ENCODE assay signal across 12 mouse cellular contexts in genomic region chr6:125312171-125312570, GRCm38 (mm10). TPM values are rescaled to one million over a fixed set of nuclear protein-coding genes. Genes with fewer than 3 reads are reported as not detected.
DNase-seq lines count a peak whose midpoint lies in the region; ATAC-seq and TF ChIP-seq lines count a peak whose summit lies in the region.
"Had no signal": no experiment of that assay in that cellular context is flagged by ENCODE, and none has a peak within 500 bp of the region (broad histone marks: within the 10 kb centered on the region; RNA-seq: fewer than 3 reads in every experiment).

No protein-coding gene starts in this region.

- no peak overlapping the region for H3K9ac ChIP-seq in forebrain, embryonic 16.5 days (replicated peaks; ENCODE audit: low read depth, low read length)
- H3K9ac ChIP-seq in forebrain, embryonic 14.5 days (ENCODE audit: low read length): no peak overlapping the region
- H3K9ac ChIP-seq in liver, adult 2 months (ENCODE audit: low read depth, low read length): peak overlapping the region; percentile 91
- peak overlapping the region; percentile 93 for H3K9ac ChIP-seq in intestine, embryonic 14.5 days (ENCODE audit: low read length)

- no peak for ATAC-seq in forebrain, embryonic 16.5 days
- no peak for ATAC-seq in forebrain, embryonic 14.5 days
- no peak for ATAC-seq in intestine, embryonic 14.5 days (replicated peaks; ENCODE audit: low FRiP score, low TSS enrichment, low read depth)

- H3K36me3 ChIP-seq in forebrain, embryonic 16.5 days (ENCODE audit: control insufficient read depth, insufficient read depth): no peaks in the 10 kb centered on the region
- H3K36me3 ChIP-seq in forebrain, embryonic 14.5 days (ENCODE audit: control insufficient read depth, insufficient read depth, low read length): no peaks in the 10 kb centered on the region
- H3K36me3 ChIP-seq in liver, adult 2 months (ENCODE audit: control insufficient read depth, insufficient read depth, low read length): peaks cover 13% of the 10 kb centered on the region; the same call in 1 of the 2 replicates
- peaks cover 36% of the 10 kb centered on the region for H3K36me3 ChIP-seq in intestine, embryonic 14.5 days (ENCODE audit: control insufficient read depth, insufficient read depth, low read length)
- peaks cover 15% of the 10 kb centered on the region for H3K36me3 ChIP-seq in myocyte (ENCODE audit: control insufficient read depth, insufficient read depth)

- no peaks in the 10 kb centered on the region for H3K9me3 ChIP-seq in forebrain, embryonic 16.5 days (ENCODE audit: control insufficient read depth, low read length)
- H3K9me3 ChIP-seq in forebrain, embryonic 14.5 days (replicated peaks; ENCODE audit: control insufficient read depth, low read length): no peaks in the 10 kb centered on the region
- no peaks in the 10 kb centered on the region for H3K9me3 ChIP-seq in intestine, embryonic 14.5 days (ENCODE audit: control insufficient read depth, low read length)

- peaks cover 11% of the 10 kb centered on the region for H3K4me1 ChIP-seq in forebrain, embryonic 16.5 days (replicated peaks; ENCODE audit: control insufficient read depth, insufficient read depth, low read length)
- H3K4me1 ChIP-seq in forebrain, embryonic 14.5 days (ENCODE audit: control insufficient read depth, insufficient read depth, low read length): peaks cover 7% of the 10 kb centered on the region
- H3K4me1 ChIP-seq in liver, adult 2 months (ENCODE audit: control insufficient read depth, insufficient read depth, low read length): peaks cover 29% of the 10 kb centered on the region
- peaks cover 30% of the 10 kb centered on the region for H3K4me1 ChIP-seq in intestine, embryonic 14.5 days (replicated peaks; ENCODE audit: control insufficient read depth, insufficient read depth, low read length)
- H3K4me1 ChIP-seq in cerebellum, adult 2 months (ENCODE audit: control insufficient read depth, insufficient read depth, low read length): peaks cover 8% of the 10 kb centered on the region; the same call in 1 of the 2 replicates

- H3ac ChIP-seq in myocyte (ENCODE audit: control insufficient read depth, insufficient read length): no peak overlapping the region

- peaks cover 11% of the 10 kb centered on the region; the same call in 1 of the 2 replicates for H3K79me2 ChIP-seq in liver, adult 2 months (ENCODE audit: control insufficient read depth, insufficient read depth, low read length)
- H3K79me2 ChIP-seq in myocyte (ENCODE audit: control insufficient read depth, insufficient read depth): peaks cover 11% of the 10 kb centered on the region

- no peak overlapping the region for H3K4me3 ChIP-seq in forebrain, embryonic 16.5 days (replicated peaks; ENCODE audit: low read length)
- no peak overlapping the region for H3K4me3 ChIP-seq in forebrain, embryonic 14.5 days (ENCODE audit: low read depth, low read length)
- peak overlapping the region; percentile 80; the same call in 1 of the 2 replicates for H3K4me3 ChIP-seq in liver, adult 2 months (ENCODE audit: insufficient read depth, low read depth, low read length)
- H3K4me3 ChIP-seq in intestine, embryonic 14.5 days (ENCODE audit: low read depth, low read length): peak overlapping the region; percentile 63; the same call in 1 of the 2 replicates
- peak overlapping the region; percentile 79 for H3K4me3 ChIP-seq in myocyte
- no peak overlapping the region for H3K4me3 ChIP-seq in cerebellum, adult 2 months (replicated peaks; ENCODE audit: insufficient read depth, low read depth, low read length)

- no peak for TF ChIP-seq CTCF in liver, adult 2 months (IDR thresholded peaks at IDR 0.05; ENCODE audit: low read depth, low read length)
- TF ChIP-seq CTCF in cerebellum, adult 2 months (IDR thresholded peaks at IDR 0.05; ENCODE audit: borderline replicate concordance, insufficient read depth, low read depth, low read length): no peak

- no peak overlapping the region for H3K27ac ChIP-seq in forebrain, embryonic 16.5 days (ENCODE audit: low read length)
- no peak overlapping the region for H3K27ac ChIP-seq in forebrain, embryonic 14.5 days (ENCODE audit: low read depth, low read length)
- H3K27ac ChIP-seq in liver, adult 2 months (replicated peaks; ENCODE audit: insufficient read depth, low read depth, low read length): peak overlapping the region; percentile 57
- no peak overlapping the region for H3K27ac ChIP-seq in intestine, embryonic 14.5 days (ENCODE audit: low read depth)
- no peak overlapping the region for H3K27ac ChIP-seq in cerebellum, adult 2 months (ENCODE audit: insufficient read depth, low read length)

- TF ChIP-seq POLR2A in liver, adult 2 months (IDR thresholded peaks at IDR 0.05; ENCODE audit: extremely low read depth, insufficient read depth, low read length): no peak
- no peak for TF ChIP-seq POLR2A in myocyte (IDR thresholded peaks at IDR 0.05; ENCODE audit: insufficient read length, low read depth)
- TF ChIP-seq POLR2A in cerebellum, adult 2 months (IDR thresholded peaks at IDR 0.05; ENCODE audit: borderline replicate concordance, insufficient read depth, low read length): no peak

- WGBS in forebrain, embryonic 16.5 days: 92% methylated on average over 9 of the region's 9 CpGs
- WGBS in forebrain, embryonic 14.5 days: 89% methylated on average over 9 of the region's 9 CpGs
- WGBS in liver, adult 2 months: 52% methylated on average over 9 of the region's 9 CpGs
- 85% methylated on average over 9 of the region's 9 CpGs for WGBS in intestine, embryonic 14.5 days
- WGBS in cerebellum, adult 2 months: 90% methylated on average over 9 of the region's 9 CpGs

- no peak for DNase-seq in forebrain, embryonic 14.5 days (ENCODE audit: low spot score)
- no peak for DNase-seq in liver, adult 2 months (ENCODE audit: extremely low read depth, low read depth, low spot score)
- DNase-seq in liver: no peak
- DNase-seq in intestine, embryonic 14.5 days (ENCODE audit: low spot score): no peak
- DNase-seq in frontal cortex, postnatal 10 days (ENCODE audit: low spot score in 2 of 2): no peak
- DNase-seq in cerebellum, adult 2 months: no peak
- DNase-seq: gastrocnemius, postnatal 10 days had no signal

- 0 out of 2 replicates have a peak, but pooled peaks cover 3% of the 10 kb centered on the region for H3K27me3 ChIP-seq in forebrain, embryonic 16.5 days (replicated peaks; ENCODE audit: control insufficient read depth, insufficient read depth, low read length)
- no peaks in the 10 kb centered on the region; the same call in 1 of the 2 replicates for H3K27me3 ChIP-seq in forebrain, embryonic 14.5 days (replicated peaks; ENCODE audit: control insufficient read depth, insufficient read depth, low read length)
- no peaks in the 10 kb centered on the region for H3K27me3 ChIP-seq in liver, adult 2 months (ENCODE audit: control insufficient read depth, insufficient read depth, low read length)
- no peaks in the 10 kb centered on the region for H3K27me3 ChIP-seq in intestine, embryonic 14.5 days (replicated peaks; ENCODE audit: control insufficient read depth, insufficient read depth, low read length)
- no peaks in the 10 kb centered on the region for H3K27me3 ChIP-seq in myocyte (ENCODE audit: control insufficient read depth, insufficient read depth, insufficient read length)
- H3K27me3 ChIP-seq in cerebellum, adult 2 months (ENCODE audit: control insufficient read depth, insufficient read depth, low read length): no peaks in the 10 kb centered on the region

- H3K4me2 ChIP-seq in forebrain, embryonic 16.5 days (ENCODE audit: low read length): peak overlapping the region; percentile 46; the same call in 1 of the 2 replicates
- no peak overlapping the region for H3K4me2 ChIP-seq in forebrain, embryonic 14.5 days (ENCODE audit: low read length)
- H3K4me2 ChIP-seq in intestine, embryonic 14.5 days (ENCODE audit: low read length): peak overlapping the region; percentile 86
- H3K4me2 ChIP-seq in myocyte (ENCODE audit: low read depth): peak overlapping the region; percentile 80

TF ChIP-seq in myocyte, 11 proteins besides CTCF, POLR2A, EP300 and RAD21 (continues in another document):
- no peak for TF ChIP-seq SRF (IDR thresholded peaks at IDR 0.05; ENCODE audit: control insufficient read depth, insufficient read length, low read depth)

RNA-seq across cellular contexts. Expression of gene Ltbr, which starts 1.5 kb away (rescaled TPM):
- polyA plus RNA-seq in forebrain, embryonic 16.5 days (2015; fragmentation: Nextera tagmentation; extraction: Ambion mirVana): 10.4 and 11.6 TPM in 2 replicates
- polyA plus RNA-seq in forebrain, embryonic 14.5 days (2014; fragmentation: Nextera tagmentation; extraction: Ambion mirVana): 10.8 and 12.9 TPM in 2 replicates
- total RNA-seq in liver, adult 2 months (2014; rRNA removed): 55.9 and 57.1 TPM in 2 replicates
- polyA plus RNA-seq in liver, adult 2 months (2012; rRNA removed): 102 and 106 TPM in 2 replicates
- polyA plus RNA-seq in intestine, embryonic 14.5 days (2014; fragmentation: Nextera tagmentation; extraction: Ambion mirVana): 67.4 and 67.8 TPM in 2 replicates
- 79.0 TPM for polyA plus RNA-seq in myocyte (2012; fragmentation: generic; extraction: Trizol)
- 12.1 and 12.5 TPM in 2 replicates for polyA plus RNA-seq in cerebellum, adult 2 months (2012; rRNA removed)

RNA-seq across cellular contexts. Expression of gene Scnn1a, which starts 8.3 kb away (rescaled TPM):
- polyA plus RNA-seq in forebrain, embryonic 16.5 days (2015; fragmentation: Nextera tagmentation; extraction: Ambion mirVana): 0.34 and 0.39 TPM in 2 replicates
- polyA plus RNA-seq in forebrain, embryonic 14.5 days (2014; fragmentation: Nextera tagmentation; extraction: Ambion mirVana): 0.29 and 0.37 TPM in 2 replicates
- total RNA-seq in liver, adult 2 months (2014; rRNA removed): 3.0 and 6.7 TPM in 2 replicates
- 16.5 and 24.8 TPM in 2 replicates for polyA plus RNA-seq in liver, adult 2 months (2012; rRNA removed)
- polyA plus RNA-seq in intestine, embryonic 14.5 days (2014; fragmentation: Nextera tagmentation; extraction: Ambion mirVana): 2.0 TPM in 2 replicates
- polyA plus RNA-seq in myocyte (2012; fragmentation: generic; extraction: Trizol): 0.20 TPM
- 0.67 and 0.74 TPM in 2 replicates for polyA plus RNA-seq in cerebellum, adult 2 months (2012; rRNA removed)

RNA-seq across cellular contexts. Expression of gene Tuba3a, which starts 26.3 kb away (rescaled TPM):
- polyA plus RNA-seq in forebrain, embryonic 16.5 days (2015; fragmentation: Nextera tagmentation; extraction: Ambion mirVana): not detected in 2 replicates
- 0.15 TPM in 1 of 2 replicates, not detected in the other for polyA plus RNA-seq in forebrain, embryonic 14.5 days (2014; fragmentation: Nextera tagmentation; extraction: Ambion mirVana)
- total RNA-seq in liver, adult 2 months (2014; rRNA removed): not detected in 2 replicates
- 0.12 TPM in 1 of 2 replicates, not detected in the other for polyA plus RNA-seq in liver, adult 2 months (2012; rRNA removed)
- polyA plus RNA-seq in intestine, embryonic 14.5 days (2014; fragmentation: Nextera tagmentation; extraction: Ambion mirVana): 0.12 TPM in 1 of 2 replicates, not detected in the other
- polyA plus RNA-seq in myocyte (2012; fragmentation: generic; extraction: Trizol): not detected
- not detected in 2 replicates for polyA plus RNA-seq in cerebellum, adult 2 months (2012; rRNA removed)
- total RNA-seq: adrenal gland, postnatal 4 days; gastrocnemius, postnatal 10 days; left cerebral cortex, postnatal 10 days had no signal
- polyA plus RNA-seq: cortical plate, adult 2 months had no signal

RNA-seq across cellular contexts. Expression of gene Tnfrsf1a, which starts 37.0 kb away (rescaled TPM):
- polyA plus RNA-seq in forebrain, embryonic 16.5 days (2015; fragmentation: Nextera tagmentation; extraction: Ambion mirVana): 13.2 and 18.2 TPM in 2 replicates
- polyA plus RNA-seq in forebrain, embryonic 14.5 days (2014; fragmentation: Nextera tagmentation; extraction: Ambion mirVana): 14.2 and 16.2 TPM in 2 replicates
- 21.0 and 28.6 TPM in 2 replicates for total RNA-seq in liver, adult 2 months (2014; rRNA removed)
- 89.3 and 110 TPM in 2 replicates for polyA plus RNA-seq in liver, adult 2 months (2012; rRNA removed)
- polyA plus RNA-seq in intestine, embryonic 14.5 days (2014; fragmentation: Nextera tagmentation; extraction: Ambion mirVana): 60.6 and 63.3 TPM in 2 replicates
- polyA plus RNA-seq in myocyte (2012; fragmentation: generic; extraction: Trizol): 84.5 TPM
- polyA plus RNA-seq in cerebellum, adult 2 months (2012; rRNA removed): 11.4 and 11.8 TPM in 2 replicates

Comparison
In these comparisons a context has a peak if more than half of its experiments do, and no peak if none do; other contexts are left out.
1. H3K4me3 ChIP-seq: peak in liver, adult 2 months (single experiment), intestine, embryonic 14.5 days (single experiment) and myocyte (single experiment); none in forebrain, embryonic 16.5 days (single experiment), forebrain, embryonic 14.5 days (single experiment) and cerebellum, adult 2 months (single experiment).
2. H3K9ac ChIP-seq: peak in liver, adult 2 months (single experiment) and intestine, embryonic 14.5 days (single experiment); none in forebrain, embryonic 16.5 days (single experiment) and forebrain, embryonic 14.5 days (single experiment).